In the genomic region with DNA sequence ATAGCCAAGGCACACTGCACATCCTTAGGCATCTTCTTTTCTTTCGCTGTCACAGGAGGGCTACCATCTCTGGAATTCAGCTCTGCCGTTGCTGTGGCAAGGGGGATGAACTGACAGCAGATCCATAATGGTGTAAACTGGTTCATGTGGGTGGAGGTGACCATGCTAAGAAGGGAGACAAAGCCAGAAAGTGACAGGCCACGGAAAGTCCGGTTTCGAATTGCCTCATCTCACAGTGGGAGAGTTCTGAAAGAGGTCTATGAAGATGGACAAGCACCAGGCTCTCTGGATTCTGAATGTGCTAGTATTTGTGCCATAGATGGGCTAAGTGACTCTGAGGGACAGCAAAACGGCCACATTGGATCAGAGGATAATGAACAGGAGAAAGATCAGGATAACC, we compare ENCODE assay signal across 23 mouse cellular contexts. TPM values are rescaled to one million over a fixed set of nuclear protein-coding genes. Genes with fewer than 3 reads are reported as not detected.
DNase-seq lines count a peak whose midpoint lies in the region; TF ChIP-seq lines count a peak whose summit lies in the region.
"Had no signal": no experiment of that assay in that cellular context is flagged by ENCODE, and none has a peak within 500 bp of the region (broad histone marks: within the 10 kb centered on the region; RNA-seq: fewer than 3 reads in every experiment).

Gene Grxcr1, plus strand, starts transcription at position 92 of the 400 bp plus-strand sequence.

- dilution Hi-C loops in CH12.LX (cut with MboI; ENCODE audit: extremely low pct_ligation_motif_present, extremely low pct_unique_long_range_greater_than_20kb, low sequenced_read_pairs) = no loop called here

- TF ChIP-seq CTCF in CH12.LX (conservative IDR thresholded peaks at IDR 0.05 in 1 of 2, IDR thresholded peaks at IDR 0.05 in 1 of 2; ENCODE audit: low read depth in 2 of 2, low read length in 2 of 2) = no peak

- in situ Hi-C loops in CH12.LX (cut with MboI; ENCODE audit: low pct_ligation_motif_present, low pct_unique_long_range_greater_than_20kb, low sequenced_read_pairs) = no loop called here

- no peak within 1 kb of the TSS for H3K27ac ChIP-seq in CH12.LX (ENCODE audit: insufficient read depth, low read depth)

- no peak within 1 kb of the TSS for H3K9ac ChIP-seq in CH12.LX (ENCODE audit: insufficient read depth, low read depth)

- H3K4me2 ChIP-seq in CH12.LX (ENCODE audit: insufficient read depth, low read depth, poor library complexity, severe bottlenecking) = peak within 1 kb of the TSS; percentile 2; the same call in 1 of the 2 replicates

- H3K79me2 ChIP-seq in CH12.LX (replicated peaks; ENCODE audit: control insufficient read depth, extremely low read depth, insufficient read depth, poor library complexity, severe bottlenecking) = no peaks in the 10 kb centered on the region

- no peaks in the 10 kb centered on the region for H3K36me3 ChIP-seq in CH12.LX (replicated peaks in 1 of 2; ENCODE audit: control insufficient read depth in 1 of 2, insufficient read depth in 1 of 2, low read length in 1 of 2)
- H3K36me3 ChIP-seq: G1E had no signal

- H3K4me1 ChIP-seq in CH12.LX (ENCODE audit: control insufficient read depth in 1 of 2, insufficient read depth in 2 of 2) = peaks cover 17 to 47% of the 10 kb centered on the region in 2 experiments

- DNase-seq in CH12.LX (ENCODE audit: extremely low read depth) = no peak
- no peak for DNase-seq in adrenal gland, postnatal 36 days
- DNase-seq: adrenal gland, adult 2 months; adrenal gland, adult 8-10 months; adrenal gland, postnatal 10 days; adrenal gland, postnatal 14 days; adrenal gland, postnatal 25 days; B cell, adult 2 months; cerebellum, adult 11 months; cerebellum, adult 11-12 months; cerebellum, adult 18-20 months; cerebellum, adult 2 months; cerebellum, adult 8-10 months; cerebellum, adult 9-10 months had no signal

- no peaks in the 10 kb centered on the region for H3K27me3 ChIP-seq in CH12.LX (replicated peaks)

- H3K4me3 ChIP-seq in CH12.LX (replicated peaks in 1 of 3; ENCODE audit: low read depth in 2 of 3, low read length in 2 of 3, poor library complexity in 1 of 3) = no peak within 1 kb of the TSS

- no peak for TF ChIP-seq RAD21 in CH12.LX (IDR thresholded peaks at IDR 0.05; ENCODE audit: low read depth, low read length)

- peak; percentile 80 for TF ChIP-seq EP300 in CH12.LX (IDR thresholded peaks at IDR 0.05; ENCODE audit: low read length)

- TF ChIP-seq POLR2A in CH12.LX (IDR thresholded peaks at IDR 0.05; ENCODE audit: low read depth, low read length) = no peak

- H3K9me3 ChIP-seq in CH12.LX (replicated peaks; ENCODE audit: low read length) = no peaks in the 10 kb centered on the region
- H3K9me3 ChIP-seq: G1E had no signal

TF ChIP-seq in CH12.LX, 34 proteins besides CTCF, POLR2A, EP300 and RAD21:
- TF ChIP-seq E2F4 (IDR thresholded peaks at IDR 0.05; ENCODE audit: insufficient replicate concordance, low read depth, low read length) (no peak), POLR2AphosphoS2 (IDR thresholded peaks at IDR 0.05; ENCODE audit: low read depth, low read length) (no peak), KAT2A (IDR thresholded peaks at IDR 0.05; ENCODE audit: insufficient replicate concordance, low read length) (no peak), MAZ (IDR thresholded peaks at IDR 0.05; ENCODE audit: low read depth, low read length) (no peak), ZMIZ1 (IDR thresholded peaks at IDR 0.05; ENCODE audit: low read depth, low read length) (no peak), RCOR1 (conservative IDR thresholded peaks at IDR 0.05; ENCODE audit: low read depth, low read length) (no peak; the same call in 1 of the 2 replicates), ETS1 (conservative IDR thresholded peaks at IDR 0.05; ENCODE audit: low read depth, low read length) (no peak), UBTF (IDR thresholded peaks at IDR 0.05; ENCODE audit: low read depth, low read length) (no peak), MAFK (IDR thresholded peaks at IDR 0.05; ENCODE audit: insufficient replicate concordance, low read length) (no peak), NRF1 (IDR thresholded peaks at IDR 0.05; ENCODE audit: low read depth, low read length) (no peak), TCF12 (IDR thresholded peaks at IDR 0.05; ENCODE audit: low read depth, low read length) (0 out of 2 replicates have a peak, but pooled peaks have one; percentile 31), TBP (conservative IDR thresholded peaks at IDR 0.05; ENCODE audit: low read depth, low read length) (no peak), HCFC1 (IDR thresholded peaks at IDR 0.05; ENCODE audit: low read depth, low read length) (no peak), MXI1 (IDR thresholded peaks at IDR 0.05; ENCODE audit: low read depth, low read length) (no peak), CHD2 (IDR thresholded peaks at IDR 0.05; ENCODE audit: low read length) (peak; percentile 47; the same call in 1 of the 2 replicates), ZKSCAN1 (IDR thresholded peaks at IDR 0.05; ENCODE audit: borderline replicate concordance, low read depth, low read length) (no peak), USF1 (IDR thresholded peaks at IDR 0.05; ENCODE audit: low read depth, low read length) (no peak), PAX5 (IDR thresholded peaks at IDR 0.05; ENCODE audit: low read length) (no peak), GABPA (IDR thresholded peaks at IDR 0.05; ENCODE audit: insufficient replicate concordance, low read depth, low read length) (no peak), USF2 (conservative IDR thresholded peaks at IDR 0.05; ENCODE audit: low read depth, low read length) (no peak), MAX (IDR thresholded peaks at IDR 0.05; ENCODE audit: low read length) (0 out of 2 replicates have a peak, but pooled peaks have one; percentile 21), NELFE (IDR thresholded peaks at IDR 0.05; ENCODE audit: low read depth, low read length) (no peak), JUN (IDR thresholded peaks at IDR 0.05; ENCODE audit: insufficient read depth, low read depth, low read length) (no peak), ZNF384 (IDR thresholded peaks at IDR 0.05; ENCODE audit: low read depth, low read length) (no peak), SMC3 (IDR thresholded peaks at IDR 0.05; ENCODE audit: low read depth, low read length) (no peak), ZC3H11A (IDR thresholded peaks at IDR 0.05; ENCODE audit: low read depth, low read length) (no peak), ELF1 (IDR thresholded peaks at IDR 0.05; ENCODE audit: low read depth, low read length) (no peak), MEF2A (IDR thresholded peaks at IDR 0.05; ENCODE audit: borderline replicate concordance, low read depth, low read length) (0 out of 2 replicates have a peak, but pooled peaks have one; percentile 32), JUND (conservative IDR thresholded peaks at IDR 0.05; ENCODE audit: low read depth, low read length) (peak; percentile 33; the same call in 1 of the 2 replicates), MYC (IDR thresholded peaks at IDR 0.05; ENCODE audit: low read depth, low read length) (no peak), BHLHE40 (IDR thresholded peaks at IDR 0.05; ENCODE audit: low read depth, low read length) (0 out of 2 replicates have a peak, but pooled peaks have one; percentile 28), SIN3A (IDR thresholded peaks at IDR 0.05; ENCODE audit: low read length) (no peak), IRF4 (IDR thresholded peaks at IDR 0.05; ENCODE audit: low read depth, low read length) (peak; percentile 78), CHD1 (IDR thresholded peaks at IDR 0.05; ENCODE audit: low read depth, low read length) (no peak)
TF ChIP-seq in CH12.LX: peak in this region for 7.

RNA-seq across cellular contexts. Expression of gene Grxcr1, which starts in this region (rescaled TPM):
- total RNA-seq in CH12.LX (2012; rRNA removed) (not detected in 2 replicates), CH12.LX (2014; rRNA removed) (not detected in 2 replicates)
- not detected in 2 replicates for polyA plus RNA-seq in CH12.LX (2012; ENCODE audit: insufficient read length, low read depth)
- total RNA-seq in adrenal gland, postnatal 36 days (2021) = not detected
- total RNA-seq: adrenal gland, adult 18-20 months; adrenal gland, adult 2 months; adrenal gland, adult 8-10 months; adrenal gland, postnatal 10 days; adrenal gland, postnatal 14 days; adrenal gland, postnatal 25 days; adrenal gland, postnatal 4 days; ES-E14; G1E; MEL had no signal
- polyA plus RNA-seq: adrenal gland, adult 2 months; brain, embryonic 14.5 days; C2C12; CD4-positive, CD25-positive, alpha-beta regulatory T cell, adult 4 months; cerebellum, adult 2 months; G1E; Patski had no signal
